Mouse (Mus musculus) testis, postnatal 10 days (tissue): ENCODE results near the gene Nos1ap.
A peak's percentile ranks its signal among the peaks of the same experiment; 100 is the strongest.

ENCODE experiments used
- DNase-seq: peaks from one replicate; pipeline ENCODE4 v3.0.0; 2021; ENCODE audit warnings: low spot score

The Nos1ap gene

DNA sequence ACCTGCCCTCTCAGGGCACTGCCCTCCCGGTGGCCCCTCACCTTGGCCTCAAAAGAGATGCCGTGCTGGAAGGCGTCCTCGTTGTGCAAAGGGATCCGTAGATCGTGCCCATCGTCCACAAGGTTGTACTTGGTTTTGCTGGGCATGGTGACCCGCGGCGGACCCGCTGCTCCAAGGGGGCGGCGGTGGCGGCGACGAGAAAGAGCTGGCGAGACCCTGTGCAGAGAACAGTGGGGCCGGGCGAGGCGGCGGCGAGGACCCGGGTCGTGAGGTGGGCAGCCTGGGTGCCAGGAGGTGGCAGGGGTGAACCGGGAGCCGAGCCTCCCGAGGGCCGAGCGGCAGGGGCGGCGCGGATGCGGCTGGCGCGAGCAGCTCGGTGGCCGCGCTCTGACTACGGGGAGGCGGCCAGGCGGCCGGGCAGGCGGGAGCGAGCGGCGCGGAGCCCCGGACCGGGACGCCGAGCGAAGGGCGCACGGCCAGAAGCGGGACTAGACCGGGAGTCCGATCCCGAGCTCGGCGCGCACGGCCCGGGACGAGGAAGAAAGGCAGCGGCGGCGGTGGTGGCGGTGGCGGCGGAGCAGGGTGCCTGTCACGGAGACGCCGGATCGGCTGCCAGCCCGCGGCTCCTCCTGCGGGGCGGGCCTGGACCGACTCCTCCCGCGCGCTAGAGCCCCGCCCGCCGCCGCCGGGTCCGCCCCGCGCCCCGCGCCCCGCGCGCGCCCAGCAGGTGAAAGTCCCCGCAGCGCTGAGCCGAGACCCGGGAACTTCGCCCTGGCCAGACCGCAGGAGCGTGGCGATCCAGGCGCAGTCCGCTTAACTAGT is at the start of gene Nos1ap:
Gene Nos1ap (minus strand): TSS at position 643 of the 822 bp plus-strand sequence.
- peak; percentile 84 for DNase-seq

DNA sequence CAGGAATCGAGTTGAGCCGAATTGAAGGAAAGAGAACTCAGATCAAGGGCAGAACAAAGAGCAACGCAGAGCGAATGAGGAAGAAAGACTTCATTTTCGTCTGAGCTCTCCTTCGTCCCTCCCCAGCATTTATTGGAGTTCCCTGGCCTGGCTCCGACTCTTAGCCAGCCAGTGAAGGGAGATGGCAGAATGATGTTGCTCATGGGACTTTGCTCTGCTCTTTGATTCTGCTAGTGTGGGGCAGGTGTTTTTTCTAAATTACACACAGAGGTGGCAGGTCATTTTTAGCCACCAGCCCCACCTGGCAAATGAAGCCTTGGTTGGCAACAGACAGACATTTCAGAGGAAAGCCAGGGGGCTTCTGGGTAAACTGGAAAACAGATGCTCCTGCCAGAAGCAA is 49.3 kb upstream of the Nos1ap start:
- DNase-seq = no peak

DNA sequence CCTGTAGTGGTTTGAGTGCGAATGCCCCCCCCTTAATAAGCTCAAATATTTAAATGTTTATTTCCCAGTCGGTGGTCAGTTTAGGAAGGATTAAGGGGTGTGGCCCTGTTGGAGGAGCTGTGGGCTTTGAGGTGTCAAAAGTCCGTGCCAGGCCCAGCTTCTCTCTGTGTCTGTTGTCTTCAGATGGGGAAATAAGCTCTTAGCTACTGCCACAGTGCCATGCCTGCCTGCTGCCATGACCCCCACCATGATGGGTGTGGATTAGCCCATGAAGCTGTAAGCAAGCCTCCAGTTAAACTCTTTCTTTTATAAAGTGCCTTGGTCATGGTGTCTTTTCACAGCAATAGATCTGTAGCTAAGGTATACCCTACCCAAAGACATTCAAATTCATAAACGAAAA is 43.2 kb upstream of the Nos1ap start:
- DNase-seq = no peak

DNA sequence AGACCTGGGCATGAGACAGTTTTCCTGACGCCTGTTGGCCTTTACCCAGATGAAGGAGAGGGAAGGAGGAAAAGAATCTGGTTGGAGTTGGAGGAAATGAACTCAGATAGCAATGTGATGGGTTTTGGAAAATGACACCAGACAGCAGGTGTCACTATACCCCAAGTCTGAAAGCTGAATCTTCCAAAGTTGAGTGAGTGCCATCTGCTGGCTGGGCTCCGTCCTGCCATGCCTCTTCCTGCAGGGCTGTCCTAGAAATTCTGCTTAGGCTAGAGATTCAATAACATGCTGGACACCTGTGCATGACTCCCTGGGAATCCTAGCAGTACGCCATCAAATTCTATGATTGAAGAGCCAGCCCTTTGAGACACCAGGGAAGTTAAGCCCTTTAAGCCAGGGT is 42.7 kb upstream of the Nos1ap start:
- DNase-seq = peak; percentile 89

DNA sequence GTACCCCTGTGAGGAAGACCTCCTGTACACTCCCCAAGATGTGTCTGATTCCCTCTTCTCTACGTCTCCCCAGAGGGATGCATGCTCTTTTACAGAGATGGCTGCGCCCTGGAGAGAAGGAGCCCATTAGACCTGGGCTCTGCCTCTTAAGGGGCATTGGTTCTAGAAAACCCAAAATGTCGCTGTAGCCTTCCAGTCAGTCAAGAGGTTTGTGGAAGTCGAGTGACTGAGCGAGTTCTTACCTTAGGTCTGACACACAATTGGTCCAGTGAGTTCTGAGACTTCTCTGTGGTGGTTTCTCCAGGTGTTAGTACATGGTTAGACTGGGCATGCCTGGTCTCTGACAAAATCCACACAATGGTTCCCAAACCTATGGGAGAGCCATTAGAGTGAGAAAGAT is 41.9 kb upstream of the Nos1ap start:
- DNase-seq = no peak

DNA sequence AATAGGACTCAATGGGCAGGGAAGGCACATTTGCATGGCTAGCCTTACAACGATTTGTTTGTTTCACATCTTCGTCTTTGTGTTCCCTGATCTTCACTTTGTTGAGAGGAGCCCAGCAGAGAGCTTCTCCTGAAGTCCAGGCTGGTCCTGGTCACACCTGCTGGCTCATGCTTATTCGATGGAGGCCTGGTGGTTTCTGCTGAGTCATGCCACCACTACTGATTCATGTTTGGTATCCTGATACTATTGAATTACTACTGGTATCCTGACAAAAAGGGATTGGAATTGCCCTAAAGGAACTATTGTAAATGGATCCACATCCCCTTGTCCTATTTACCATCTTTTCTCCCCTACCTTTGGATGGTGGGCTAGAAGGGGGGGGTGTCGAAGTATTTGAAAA is 40.8 kb upstream of the Nos1ap start:
- DNase-seq = no peak

DNA sequence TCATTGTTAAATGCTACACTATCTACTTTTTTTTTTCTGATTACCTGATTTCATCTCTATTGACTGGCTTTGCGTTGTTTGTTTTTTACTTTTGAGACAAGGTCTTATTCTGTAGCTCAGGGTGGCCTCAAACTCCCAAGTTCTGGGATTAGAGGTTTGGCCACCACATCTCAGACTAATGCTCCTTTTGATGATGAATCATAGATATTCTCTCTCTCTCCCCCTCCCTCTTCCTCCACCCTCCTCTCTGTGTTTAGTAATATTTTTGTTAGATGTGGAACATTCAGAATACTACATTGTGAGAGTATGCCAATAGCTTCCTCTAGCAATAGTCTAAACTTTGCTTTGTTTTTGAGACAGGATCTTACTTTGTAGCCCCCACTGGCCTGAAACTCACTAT is 33.8 kb upstream of the Nos1ap start:
- no peak for DNase-seq

DNA sequence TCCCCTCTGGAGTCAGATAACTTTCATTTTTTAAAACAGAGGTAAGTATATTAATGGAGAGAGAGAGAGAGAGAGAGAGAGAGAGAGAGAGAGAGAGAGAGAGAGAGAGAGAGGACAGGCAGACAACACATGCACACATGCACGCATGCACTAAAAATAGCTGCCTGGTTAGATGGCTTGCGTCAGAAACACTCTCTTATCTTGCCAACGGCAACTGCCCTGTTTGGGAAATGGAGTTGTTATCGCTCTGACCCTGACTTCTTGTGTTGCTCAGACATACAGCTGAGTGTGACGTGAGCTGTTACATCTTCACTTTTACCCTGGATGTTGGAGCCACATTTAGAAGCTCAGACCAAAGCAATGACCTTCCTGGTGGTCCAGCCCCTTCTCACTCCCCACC is 33.3 kb upstream of the Nos1ap start:
- no peak for DNase-seq

DNA sequence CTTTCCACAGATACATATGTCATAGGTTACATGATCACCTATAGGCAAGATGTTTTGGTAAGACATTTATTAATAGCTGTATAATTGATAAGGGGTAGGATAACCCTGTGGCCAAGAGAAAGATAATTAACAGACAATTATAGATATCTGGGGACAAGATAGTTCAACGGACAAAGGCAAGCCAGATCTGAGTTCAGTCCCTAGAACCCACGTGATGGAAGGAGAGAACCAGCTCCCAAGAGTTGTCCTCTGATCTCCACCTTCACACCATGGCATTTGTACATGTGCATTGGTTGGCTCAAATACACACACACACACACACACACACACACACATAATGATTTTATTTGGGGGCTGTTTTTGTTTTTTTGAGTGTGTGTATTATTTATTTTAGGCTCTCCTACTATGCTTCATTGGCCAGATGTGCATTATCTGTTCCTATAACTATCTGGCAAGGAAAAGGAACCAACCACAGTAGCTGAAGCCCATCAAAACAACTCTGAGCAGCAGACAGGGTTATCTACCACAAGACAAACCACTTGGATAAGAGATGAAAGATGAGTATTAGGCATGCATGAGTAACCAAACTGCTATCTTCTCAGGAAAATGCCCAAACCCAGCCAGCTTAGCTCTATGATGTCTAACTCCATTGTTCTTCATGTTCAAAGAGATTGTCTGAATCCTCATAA is 30.2 kb upstream of the Nos1ap start:
- DNase-seq = no peak

DNA sequence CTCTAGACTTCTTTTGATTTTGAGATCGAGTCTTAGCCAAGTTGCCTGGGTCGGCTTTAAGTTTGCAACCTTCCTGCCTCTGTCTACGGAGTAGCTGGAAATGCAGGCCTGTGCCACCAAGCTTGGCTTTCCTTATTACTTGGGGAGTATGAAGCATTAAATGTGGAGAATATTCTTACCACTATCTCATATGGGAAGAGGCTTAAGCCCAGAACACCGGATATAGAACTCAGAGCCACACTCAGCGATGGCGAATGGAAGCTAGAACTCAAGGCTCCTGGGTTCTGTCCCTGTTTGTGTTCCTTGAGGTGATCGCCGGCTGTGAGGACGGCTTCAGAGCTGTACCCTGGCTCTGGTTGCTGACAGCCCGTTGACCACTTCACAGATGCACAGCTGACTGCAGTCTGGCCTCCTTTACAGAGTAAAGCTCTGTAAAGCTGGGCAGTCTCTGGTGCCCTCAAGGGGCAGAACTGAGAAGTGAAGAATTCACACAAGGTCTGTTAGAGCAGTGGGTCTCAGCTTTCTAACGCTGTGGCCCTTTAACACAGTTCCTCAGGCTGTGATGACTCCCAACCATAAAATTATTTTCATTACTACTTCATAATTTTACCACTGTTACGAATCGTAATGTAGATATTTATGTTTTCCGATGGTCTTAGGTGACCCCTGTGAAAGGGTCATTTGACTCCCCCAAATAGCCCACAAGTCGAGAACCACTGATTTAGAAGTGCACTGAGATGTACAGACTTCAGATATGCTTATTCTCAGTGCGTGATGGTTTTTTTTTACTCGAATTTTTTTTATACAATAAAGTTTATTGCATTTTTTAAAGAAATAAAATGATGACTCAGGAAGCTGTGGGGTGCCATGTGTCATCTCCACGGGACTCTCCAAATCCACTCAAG is 23.6 kb upstream of the Nos1ap start:
- DNase-seq = peak; percentile 79

DNA sequence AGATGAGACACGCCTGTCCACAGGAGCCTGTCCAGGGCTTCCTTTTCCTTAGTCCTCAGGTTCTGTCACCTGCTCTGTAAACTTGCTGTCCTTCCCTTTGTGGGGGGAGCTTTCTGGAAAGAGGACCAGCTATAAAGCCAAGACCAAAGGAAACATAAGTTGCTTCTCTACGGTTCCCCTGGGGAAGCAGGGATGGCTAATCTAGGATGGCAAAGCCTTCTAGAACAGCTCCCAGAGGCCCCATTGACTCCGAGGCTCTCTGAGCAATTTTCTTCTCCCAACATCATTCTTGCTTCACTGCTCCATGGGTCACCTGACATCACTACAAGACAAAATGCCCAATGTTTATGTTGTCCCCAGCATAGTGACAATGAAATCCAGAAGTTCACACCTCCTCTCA is 22.0 kb upstream of the Nos1ap start:
- no peak for DNase-seq

DNA sequence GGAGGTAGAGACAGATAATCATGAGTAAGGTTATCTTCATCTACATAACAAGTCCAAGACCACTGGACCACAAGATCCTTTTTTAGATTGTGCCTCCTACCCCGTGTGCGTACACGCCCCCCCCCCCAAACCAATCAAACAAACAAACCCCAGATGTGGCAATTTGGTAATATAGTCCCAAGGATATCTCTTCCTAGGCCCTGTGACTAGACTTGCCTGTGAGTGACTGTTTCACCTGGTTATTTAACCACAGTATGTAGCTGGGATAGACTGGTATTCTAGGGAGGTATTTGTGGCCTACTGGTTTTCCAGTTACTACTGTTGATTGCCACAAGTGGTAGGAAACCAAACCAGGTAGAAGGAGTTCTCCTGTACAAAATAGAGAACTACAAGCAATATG is 21.0 kb upstream of the Nos1ap start:
- DNase-seq = no peak

DNA sequence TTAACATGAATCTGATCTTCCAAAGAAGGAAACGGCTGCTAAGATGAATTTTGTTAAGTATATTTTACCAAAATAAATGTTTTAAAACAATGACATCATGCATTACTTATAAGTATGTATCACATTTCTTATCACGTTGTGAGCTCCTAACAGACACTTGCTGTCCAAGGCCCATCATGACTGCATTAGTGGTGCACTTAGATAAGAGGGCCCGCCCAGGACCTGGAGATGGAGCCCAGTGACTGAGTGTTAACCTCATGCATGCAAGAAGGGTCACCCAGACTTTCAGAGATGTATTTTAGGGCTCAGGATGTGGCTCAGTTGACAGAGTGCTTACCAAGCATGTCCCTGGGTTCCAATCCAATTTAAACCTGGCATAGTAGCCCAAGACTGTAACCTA is 20.6 kb upstream of the Nos1ap start:
- no peak for DNase-seq

DNA sequence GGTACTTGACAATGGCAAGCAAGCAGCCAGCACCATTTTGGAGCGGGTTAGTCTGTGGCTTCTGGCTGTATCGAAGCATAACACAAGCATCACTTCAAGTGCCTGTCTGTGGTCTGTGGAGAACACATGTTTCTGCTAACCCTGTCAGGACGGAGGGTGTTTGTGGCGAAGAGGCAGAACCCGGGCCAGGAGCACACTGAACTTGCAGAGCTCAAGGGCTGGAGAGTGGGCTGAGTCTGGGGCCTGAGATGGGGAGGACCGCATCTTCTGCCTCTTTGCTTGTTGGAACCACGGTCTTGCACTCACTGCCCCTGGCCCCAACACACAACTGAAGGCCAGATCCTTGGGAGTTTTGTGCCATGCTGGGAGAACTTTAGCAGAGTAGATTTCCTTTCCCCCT is 20.2 kb upstream of the Nos1ap start:
- DNase-seq = no peak

DNA sequence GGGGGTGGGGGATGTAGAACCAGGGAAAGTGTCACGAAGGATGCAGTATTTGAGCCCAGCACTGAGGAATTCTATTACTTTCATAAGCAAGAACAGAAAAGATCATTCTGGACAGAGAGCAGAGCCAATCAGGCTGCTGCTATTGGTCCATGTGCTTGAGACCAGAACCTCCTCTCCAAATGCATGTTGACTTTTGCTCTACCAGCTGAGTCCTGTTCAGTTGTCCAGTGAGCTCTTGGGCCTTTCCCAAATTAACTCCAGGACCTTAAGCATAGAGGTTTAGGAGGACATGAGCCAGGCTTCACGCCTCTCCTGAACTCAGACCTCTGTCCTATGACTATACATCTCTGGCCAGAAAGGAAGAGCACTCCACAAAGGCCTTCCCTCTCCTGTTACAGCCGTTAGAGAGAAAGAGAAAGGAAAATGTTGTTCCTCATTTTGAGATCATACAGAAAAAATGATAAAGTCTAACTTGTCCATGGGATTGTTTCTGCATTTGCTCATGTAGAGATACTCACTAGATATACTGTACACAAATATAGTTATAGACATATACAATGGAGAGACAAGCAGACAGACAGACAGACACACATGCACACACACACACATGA is 18.9 kb upstream of the Nos1ap start:
- DNase-seq = no peak

DNA sequence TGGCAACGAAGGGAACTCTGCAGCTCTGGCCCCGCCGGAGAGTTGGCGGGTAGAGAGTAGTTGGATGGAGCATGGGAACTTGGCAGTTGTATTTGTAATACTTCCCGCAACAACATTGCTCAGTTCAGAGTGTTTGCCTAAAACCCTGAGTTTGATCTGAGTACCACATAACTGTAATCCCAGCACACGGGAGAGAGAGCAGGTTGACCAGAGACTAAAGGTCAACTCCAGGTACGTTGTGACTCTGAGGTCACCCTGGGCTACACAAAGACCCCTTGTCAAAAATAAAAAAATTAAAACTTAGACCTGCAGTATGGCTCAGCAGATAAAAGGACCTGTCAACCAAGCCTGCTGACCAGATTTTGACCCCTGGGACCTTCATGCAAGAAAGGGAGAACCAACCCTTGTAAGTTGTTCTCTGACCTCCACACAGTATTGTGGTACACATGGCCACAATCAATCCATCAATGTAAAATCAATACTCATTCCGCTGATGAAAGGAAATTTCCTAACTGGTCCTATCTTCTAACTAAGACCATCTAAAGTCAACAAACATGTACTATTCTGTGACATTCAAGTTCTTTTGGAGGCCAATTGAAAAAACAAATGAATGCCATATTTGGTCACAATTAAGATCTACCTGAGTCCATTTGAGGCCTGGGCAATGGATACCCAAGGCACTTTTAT is 17.7 kb upstream of the Nos1ap start:
- no peak for DNase-seq

DNA sequence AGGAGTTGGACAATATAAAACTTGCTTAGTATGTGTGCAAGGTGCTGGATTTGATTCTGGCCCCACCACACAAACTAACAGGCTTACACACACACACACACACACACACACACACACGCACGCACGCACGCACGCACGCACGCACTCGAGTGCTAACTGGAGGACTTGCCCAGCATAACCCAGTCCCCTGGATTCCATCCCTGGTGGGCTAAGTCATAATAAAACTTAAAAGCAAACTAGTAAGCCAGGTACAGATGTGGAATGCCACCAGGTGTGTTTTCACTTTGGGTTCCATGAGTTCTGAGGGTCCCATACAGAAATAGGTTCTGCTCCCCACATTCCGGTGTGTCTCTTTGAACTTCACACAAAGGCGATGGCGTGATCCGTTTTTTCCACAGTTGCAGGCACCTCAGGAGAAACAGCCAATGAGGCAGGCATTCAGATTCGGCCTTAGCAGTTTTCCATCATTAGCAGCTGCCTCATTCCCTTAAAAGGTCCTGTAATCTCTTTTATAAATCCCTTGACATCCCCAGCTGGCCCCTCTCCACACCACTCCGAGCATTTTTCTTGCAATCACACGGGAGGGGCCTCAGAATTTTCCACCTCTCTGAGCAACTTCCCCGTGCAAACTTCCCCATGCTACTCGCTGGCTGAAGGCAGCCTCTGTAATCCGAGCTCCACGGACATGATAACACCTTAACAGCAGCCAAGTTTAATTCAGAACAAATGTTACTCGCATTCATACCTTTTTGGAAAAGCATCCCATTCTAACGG is 15.8 kb upstream of the Nos1ap start:
- DNase-seq = no peak

DNA sequence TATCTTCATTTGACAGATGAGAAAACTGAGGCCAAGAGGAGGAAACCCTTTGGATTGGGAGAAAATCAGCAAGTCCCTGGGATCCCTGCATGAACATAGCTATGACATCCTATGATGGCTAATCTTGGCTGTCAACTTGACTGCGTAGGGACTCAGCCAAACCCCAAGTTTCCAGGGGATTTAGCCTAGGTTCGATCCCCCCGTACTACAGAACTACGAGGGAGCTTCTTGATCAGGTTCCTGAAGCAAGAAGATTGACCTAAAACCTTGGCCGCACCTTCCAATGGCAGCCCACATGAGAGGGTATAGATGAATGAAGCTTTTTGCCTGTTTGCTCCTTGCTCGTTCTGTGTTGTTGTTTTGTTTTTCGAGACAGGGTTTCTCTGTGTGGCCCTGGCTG is 4.9 kb upstream of the Nos1ap start:
- no peak for DNase-seq

DNA sequence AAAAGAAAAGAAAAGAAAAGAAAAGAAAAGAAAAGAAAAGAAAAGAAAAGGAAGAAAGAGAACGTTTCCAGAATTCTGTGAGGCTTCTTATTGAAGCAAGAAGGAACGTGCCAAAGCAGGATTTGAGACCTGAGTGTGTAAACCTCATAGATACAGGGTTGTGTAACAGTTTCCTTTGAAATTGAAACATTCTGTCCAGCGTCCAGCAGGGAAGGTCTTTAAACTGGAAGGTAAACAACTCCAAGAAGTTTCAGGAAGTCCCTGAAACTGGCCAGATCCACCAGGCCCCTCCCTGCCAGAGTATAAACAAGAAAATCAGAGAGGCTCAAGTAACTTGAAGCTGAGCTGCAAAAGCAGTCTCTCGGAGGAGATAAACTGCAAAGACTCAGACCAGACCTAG is 870 bp upstream of the Nos1ap start:
- no peak for DNase-seq

DNA sequence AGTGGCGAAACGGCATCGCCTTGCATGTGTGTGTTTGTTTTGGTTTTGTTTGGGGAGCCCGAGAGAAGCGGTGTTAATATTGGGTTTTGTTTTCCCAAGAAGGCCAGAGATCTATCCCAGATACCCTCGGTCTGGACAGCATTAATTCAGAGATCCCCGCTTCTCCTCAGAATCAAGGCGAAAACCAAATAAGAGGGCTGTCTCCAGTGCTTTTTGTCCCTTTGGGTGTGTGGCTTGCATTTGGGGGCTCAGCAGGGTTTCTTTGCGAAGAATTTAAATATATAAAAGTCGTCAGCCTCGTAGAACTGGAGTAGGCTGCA is 340 bp upstream of the Nos1ap start:
- DNase-seq = no peak

DNA sequence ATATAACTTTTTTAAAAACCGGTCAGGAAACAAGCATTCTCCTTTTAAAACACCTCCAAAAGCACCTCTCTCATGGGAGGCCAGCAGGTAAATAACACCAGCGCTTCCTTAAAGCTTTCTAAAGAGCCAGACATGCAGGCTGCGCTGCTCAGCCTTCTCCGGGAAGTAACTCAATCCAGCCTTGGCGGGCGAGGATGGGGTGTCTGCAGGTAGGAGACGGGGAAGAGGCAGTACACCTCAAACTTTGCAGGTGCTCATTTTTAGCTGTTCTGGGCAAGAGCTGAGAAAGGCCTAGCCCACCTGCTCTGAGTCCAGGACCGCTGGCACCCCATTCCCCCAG is 812 bp downstream of the Nos1ap start:
- DNase-seq = no peak
